Mouse (Mus musculus) heart, embryonic 10.5 days (tissue): ENCODE measurements at regions not wholly inside any gene's neighbourhood (a gene's known extent, or its start where the extent isn't known, plus 50 kb on each side); places are given as distances from the start of the nearest gene placed in this dataset.

Source experiments
- DNase-seq: peaks from one replicate; pipeline ENCODE4 v3.0.0-alpha.2; 2017; ENCODE audit warnings: low spot score
- H3K27ac ChIP-seq: fragments of 300-500 bp; sonication (generic); 2 replicates; pipeline ENCODE4 v1.5.1; 2016; ENCODE audit warnings: mild to moderate bottlenecking
- H3K27me3 ChIP-seq: fragments of 300-500 bp; sonication (generic); 2 replicates; pipeline ENCODE4 v1.6.1; 2016; ENCODE audit warnings: mild to moderate bottlenecking; ENCODE audit not compliant: poor library complexity, insufficient read depth, severe bottlenecking
- H3K36me3 ChIP-seq: fragments of 300-500 bp; sonication (generic); 2 replicates; pipeline ENCODE4 v1.6.1; 2016; ENCODE audit warnings: mild to moderate bottlenecking, moderate library complexity
- H3K4me1 ChIP-seq: fragments of 300-500 bp; sonication (generic); 2 replicates; pipeline ENCODE4 v1.6.1; 2016; ENCODE audit warnings: mild to moderate bottlenecking
- H3K4me3 ChIP-seq: fragments of 300-500 bp; sonication (generic); 2 replicates; pipeline ENCODE4 v1.5.1; 2016; ENCODE audit warnings: mild to moderate bottlenecking, moderate library complexity
- H3K9me3 ChIP-seq: fragments of 300-500 bp; sonication (generic); 2 replicates; pipeline ENCODE4 v1.6.1; 2016; ENCODE audit warnings: mild to moderate bottlenecking, moderate library complexity
- WGBS: fragments of 180-500 bp; shearing (Covaris S2); methylation state at CpG from one replicate; pipeline ENCODE4 v1.1.7; 2016; 5-methylcytosine and 5-hydroxymethylcytosine counted together

DNA sequence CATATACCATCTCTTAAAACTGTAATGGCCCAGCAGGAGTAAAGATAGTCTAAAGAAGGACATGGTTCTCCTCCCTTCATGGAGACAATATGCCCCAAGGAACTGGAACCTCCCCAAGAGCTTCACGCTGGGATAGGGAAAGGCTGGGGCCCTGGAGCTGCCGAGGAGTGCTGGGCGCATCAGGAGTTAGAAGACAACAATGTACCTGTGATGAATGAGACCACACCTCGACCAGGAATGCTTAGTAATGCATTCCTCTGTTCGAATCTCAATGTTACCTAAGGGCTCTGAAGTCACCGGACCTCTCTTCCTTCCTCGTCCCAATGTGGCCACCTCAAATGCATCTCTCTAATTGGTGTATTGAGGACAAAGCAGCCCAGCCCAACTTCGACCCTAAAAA, 175.4 kb upstream of the Fbxo11 start:
- DNase-seq = no peak
- no peak overlapping the region for H3K4me3 ChIP-seq
- no peaks in the 10 kb centered on the region for H3K9me3 ChIP-seq
- 80% methylated on average over 8 of the region's 8 CpGs for WGBS
- no peaks in the 10 kb centered on the region for H3K27me3 ChIP-seq
- H3K27ac ChIP-seq = no peak overlapping the region
- no peaks in the 10 kb centered on the region for H3K4me1 ChIP-seq
- H3K36me3 ChIP-seq = no peaks in the 10 kb centered on the region

DNA sequence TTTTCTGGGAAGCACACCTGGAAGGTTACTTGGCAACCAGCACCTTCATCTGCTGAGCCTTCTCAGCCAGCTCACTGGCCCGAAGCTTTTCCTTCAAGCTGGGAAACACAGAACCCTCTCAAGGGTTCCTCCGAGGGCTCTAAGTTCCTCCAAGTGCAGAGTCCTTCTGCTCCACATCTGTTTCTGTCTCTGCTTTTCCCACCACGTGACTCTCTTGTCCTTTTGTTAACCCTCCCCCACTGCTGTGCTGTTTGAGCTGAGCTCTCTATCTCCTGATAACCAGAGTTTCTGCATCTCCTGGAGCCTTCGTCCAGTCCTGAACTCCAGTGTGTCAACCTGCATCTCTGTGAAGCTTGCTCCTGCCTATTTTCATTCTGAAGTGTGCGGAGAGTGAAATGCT, 183.5 kb upstream of the Fbxo11 start:
- peaks cover 14% of the 10 kb centered on the region for H3K4me1 ChIP-seq
- no peak overlapping the region for H3K27ac ChIP-seq
- H3K4me3 ChIP-seq = no peak overlapping the region
- H3K9me3 ChIP-seq = no peaks in the 10 kb centered on the region
- no peak for DNase-seq
- H3K36me3 ChIP-seq = no peaks in the 10 kb centered on the region
- WGBS = 43% methylated on average over 5 of the region's 5 CpGs
- no peaks in the 10 kb centered on the region for H3K27me3 ChIP-seq

DNA sequence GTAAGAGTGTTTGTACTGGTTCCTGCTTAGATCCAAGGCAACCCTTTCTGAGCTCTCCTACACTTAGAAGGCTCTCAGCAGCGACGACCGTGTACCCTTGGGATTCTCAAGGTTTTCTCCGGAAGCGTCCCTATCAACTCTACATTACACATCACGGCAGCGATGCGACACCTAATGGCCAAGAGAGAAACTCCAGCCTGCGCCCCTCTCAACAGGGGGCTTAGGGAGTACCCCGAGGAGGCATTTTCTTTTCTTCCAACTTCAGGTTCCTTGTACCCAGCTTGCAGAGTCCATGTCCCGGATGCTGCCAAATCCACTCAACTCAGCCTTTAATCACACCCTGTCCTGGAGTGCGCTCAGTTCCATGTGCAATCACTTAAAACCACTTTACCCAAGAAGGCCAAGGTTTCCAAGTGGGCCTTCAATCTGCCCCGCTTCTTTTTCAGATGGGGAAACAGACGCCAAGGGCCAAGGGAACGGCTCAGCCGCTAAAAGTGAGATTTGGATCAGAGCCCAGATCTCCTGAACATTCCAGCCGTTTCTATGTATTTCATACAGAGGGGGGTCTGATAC, 186.9 kb upstream of the Fbxo11 start:
- no peak for DNase-seq
- no peaks in the 10 kb centered on the region for H3K9me3 ChIP-seq
- H3K36me3 ChIP-seq = no peaks in the 10 kb centered on the region
- peaks cover 16% of the 10 kb centered on the region for H3K4me1 ChIP-seq
- H3K27ac ChIP-seq = peak overlapping the region; percentile 59
- H3K4me3 ChIP-seq = peak overlapping the region; percentile 43
- WGBS = 13% methylated on average over 17 of the region's 17 CpGs
- no peaks in the 10 kb centered on the region for H3K27me3 ChIP-seq

DNA sequence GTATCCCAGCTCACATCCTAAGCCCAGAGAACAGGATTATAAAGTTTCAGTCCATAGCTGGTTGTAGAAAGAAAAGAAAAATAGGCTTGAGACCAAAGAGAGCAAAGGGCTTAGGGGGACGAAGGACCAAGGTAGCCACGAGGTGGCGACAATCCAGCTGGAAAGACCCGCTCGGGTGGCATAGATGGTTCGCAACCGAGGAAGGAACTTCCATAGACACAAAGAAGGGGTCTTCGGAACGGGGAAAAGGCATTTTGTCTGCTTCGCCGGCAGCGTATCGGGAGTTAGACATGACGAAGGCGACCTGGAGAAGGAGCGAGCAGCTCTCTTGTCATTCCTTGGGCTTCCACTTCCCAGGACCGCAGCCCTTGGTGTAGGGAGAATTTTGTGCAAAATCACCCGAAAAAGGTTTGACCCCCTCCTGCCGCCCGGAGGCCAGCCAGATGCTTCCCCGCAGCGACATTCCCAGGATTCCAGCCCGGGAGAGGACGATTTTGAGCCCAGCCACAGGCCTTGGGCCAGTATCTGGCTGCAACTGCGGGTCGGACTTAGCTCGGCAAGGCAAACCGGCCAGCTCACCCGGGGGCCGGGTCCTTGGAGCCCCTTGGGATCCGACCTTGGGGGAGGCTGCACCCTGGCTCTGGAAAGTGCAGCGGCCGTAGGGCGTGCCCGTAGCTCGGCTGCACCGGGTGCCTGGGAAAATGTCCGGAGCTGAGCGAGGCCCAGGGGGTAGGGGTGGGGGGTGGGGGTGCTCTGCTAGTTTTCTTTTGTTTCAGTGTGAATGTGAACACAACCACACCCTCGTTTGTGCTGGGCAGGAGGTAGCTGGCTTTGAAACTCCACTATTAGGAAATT, 184.5 kb upstream of the Foxn2 start:
- WGBS = under 1% methylated on average over 40 of the region's 40 CpGs
- Histone ChIP-seq H3K27ac (peak overlapping the region; percentile 95), H3K27me3 (no peaks in the 10 kb centered on the region), H3K36me3 (no peaks in the 10 kb centered on the region), H3K4me1 (peaks cover 16% of the 10 kb centered on the region), H3K9me3 (no peaks in the 10 kb centered on the region), H3K4me3 (peak overlapping the region; percentile 76)
- DNase-seq = peak; percentile 86

GRCm38 (mm10) chr17:88256599-88257544, 183.6 kb upstream of the Foxn2 start:
- peaks cover 10% of the 10 kb centered on the region for H3K4me1 ChIP-seq
- WGBS = 1% methylated on average over 18 of the region's 18 CpGs
- H3K36me3 ChIP-seq = no peaks in the 10 kb centered on the region
- no peaks in the 10 kb centered on the region for H3K27me3 ChIP-seq
- H3K9me3 ChIP-seq = no peaks in the 10 kb centered on the region
- peak overlapping the region; percentile 76 for H3K4me3 ChIP-seq
- H3K27ac ChIP-seq = peak overlapping the region; percentile 95
- DNase-seq = peak; percentile 87

DNA sequence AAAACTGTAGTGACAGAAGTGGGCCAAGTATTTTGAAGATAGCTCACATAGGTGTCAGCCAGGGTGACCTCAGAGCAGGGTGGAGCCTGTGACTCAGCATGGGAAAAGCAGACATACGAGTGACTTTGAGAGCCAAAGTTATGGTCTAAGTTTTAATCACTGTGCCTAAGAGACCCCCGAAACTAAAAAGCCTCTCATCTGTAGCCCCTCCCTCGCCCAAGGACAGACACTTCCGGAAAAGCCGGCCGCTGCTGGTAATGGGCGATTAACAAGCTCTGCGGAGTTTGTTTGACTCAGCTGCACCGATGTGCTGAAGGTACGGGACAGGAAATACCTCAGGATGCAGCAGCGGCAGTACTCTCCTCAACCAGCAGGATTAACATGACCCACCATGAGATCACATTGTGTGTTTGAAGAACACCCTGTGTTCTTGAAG, 182.1 kb upstream of the Foxn2 start:
- no peaks in the 10 kb centered on the region for H3K27me3 ChIP-seq
- 0 out of 2 replicates have a peak overlapping the region, but pooled peaks have one; percentile 10 for H3K27ac ChIP-seq
- DNase-seq = no peak
- no peaks in the 10 kb centered on the region for H3K36me3 ChIP-seq
- no peaks in the 10 kb centered on the region for H3K9me3 ChIP-seq
- WGBS = 54% methylated on average over 11 of the region's 11 CpGs
- no peak overlapping the region; the same call in 1 of the 2 replicates for H3K4me3 ChIP-seq
- peaks cover 8% of the 10 kb centered on the region; the same call in 1 of the 2 replicates for H3K4me1 ChIP-seq

GRCm38 (mm10) chr17:88260176-88260575, 180.3 kb upstream of the Foxn2 start:
- Histone ChIP-seq H3K36me3 (no peaks in the 10 kb centered on the region), H3K9me3 (no peaks in the 10 kb centered on the region), H3K27me3 (no peaks in the 10 kb centered on the region), H3K4me1 (peaks cover 8% of the 10 kb centered on the region; the same call in 1 of the 2 replicates), H3K27ac (no peak overlapping the region), H3K4me3 (no peak overlapping the region)
- no peak for DNase-seq
- 91% methylated on average over 7 of the region's 7 CpGs for WGBS

- Histone ChIP-seq H3K4me1 (0 out of 2 replicates have a peak, but pooled peaks cover 6% of the 10 kb centered on the region), H3K27ac (no peak overlapping the region), H3K9me3 (no peaks in the 10 kb centered on the region), H3K4me3 (no peak overlapping the region), H3K36me3 (no peaks in the 10 kb centered on the region), H3K27me3 (no peaks in the 10 kb centered on the region)
- 61% methylated on average over 6 of the region's 6 CpGs for WGBS
- DNase-seq = no peak
These were observed 179.7 kb upstream of the Foxn2 start for GRCm38 (mm10) chr17:88260826-88261225.

- no peaks in the 10 kb centered on the region for H3K27me3 ChIP-seq
- H3K4me3 ChIP-seq = no peak overlapping the region
- 64% methylated on average over 8 of the region's 8 CpGs for WGBS
- H3K4me1 ChIP-seq = 0 out of 2 replicates have a peak, but pooled peaks cover 6% of the 10 kb centered on the region
- H3K9me3 ChIP-seq = no peaks in the 10 kb centered on the region
- H3K36me3 ChIP-seq = no peaks in the 10 kb centered on the region
- no peak overlapping the region for H3K27ac ChIP-seq
- DNase-seq = no peak
These were observed 179.0 kb upstream of the Foxn2 start for GRCm38 (mm10) chr17:88261556-88261955.

DNA sequence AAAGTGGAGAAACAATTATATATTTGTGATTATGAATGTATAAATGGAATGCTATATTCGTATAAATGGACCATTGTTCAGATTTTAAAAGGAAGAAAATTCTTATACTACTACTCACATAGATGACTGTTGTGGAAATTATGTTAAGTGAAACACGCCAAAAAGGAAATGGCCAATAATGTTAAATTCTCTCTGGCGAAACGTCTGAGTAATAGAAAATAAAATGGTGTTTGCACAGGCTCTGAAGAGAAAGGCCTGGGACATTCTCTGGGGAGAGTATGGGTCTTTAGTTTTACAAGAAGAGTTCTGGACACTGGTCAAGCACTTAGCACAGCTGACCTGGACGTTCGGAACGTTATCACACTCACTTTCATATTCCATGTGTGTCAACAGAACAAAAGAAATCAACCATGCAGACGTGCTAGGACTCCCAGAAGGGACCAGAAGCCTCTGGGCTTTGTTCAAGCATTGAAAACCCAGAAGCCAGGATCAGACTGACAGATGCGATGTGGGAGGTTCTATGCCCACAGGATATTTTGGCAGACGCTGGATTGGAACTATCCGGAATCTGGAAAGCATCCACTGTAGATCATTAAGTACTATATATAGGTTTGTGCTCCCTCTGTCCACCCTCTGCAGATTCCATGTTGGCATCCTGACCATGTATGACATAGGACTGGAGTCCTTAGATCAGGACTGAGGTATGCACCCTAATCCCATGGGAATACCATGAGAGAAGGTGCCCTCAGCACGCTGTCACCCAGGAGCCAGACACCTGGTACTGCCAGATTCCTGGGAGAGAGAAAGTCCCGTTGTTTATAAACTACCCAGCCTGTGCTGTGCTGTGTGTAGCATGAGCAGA, 178.0 kb upstream of the Foxn2 start:
- Histone ChIP-seq H3K4me1 (0 out of 2 replicates have a peak, but pooled peaks cover 3% of the 10 kb centered on the region), H3K4me3 (no peak overlapping the region), H3K27me3 (no peaks in the 10 kb centered on the region), H3K27ac (no peak overlapping the region), H3K9me3 (no peaks in the 10 kb centered on the region), H3K36me3 (no peaks in the 10 kb centered on the region)
- DNase-seq = no peak
- 82% methylated on average over 13 of the region's 13 CpGs for WGBS

DNA sequence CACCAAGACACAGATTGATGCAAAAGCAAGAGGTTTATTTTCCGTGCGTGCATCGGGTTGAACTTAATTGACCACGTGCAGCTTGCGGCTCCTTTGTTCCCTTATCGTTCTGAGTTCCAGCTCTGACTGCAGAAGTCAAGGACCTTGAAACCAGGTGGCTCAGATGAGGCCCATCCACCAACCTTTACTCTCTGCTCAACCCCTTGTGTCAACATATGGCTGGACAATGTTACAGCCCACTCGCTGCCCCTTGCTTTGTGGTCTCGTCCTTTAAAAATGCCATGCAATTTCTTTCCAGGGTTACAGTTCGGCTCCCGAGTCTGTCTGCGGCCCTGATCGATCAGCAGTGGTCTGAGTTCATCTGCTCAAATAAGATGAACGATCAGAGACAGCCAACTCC, 175.2 kb upstream of the Foxn2 start:
- H3K27ac ChIP-seq = no peak overlapping the region
- no peaks in the 10 kb centered on the region for H3K9me3 ChIP-seq
- no peaks in the 10 kb centered on the region for H3K36me3 ChIP-seq
- H3K4me1 ChIP-seq = no peaks in the 10 kb centered on the region
- DNase-seq = no peak
- WGBS = 81% methylated on average over 13 of the region's 13 CpGs
- H3K27me3 ChIP-seq = no peaks in the 10 kb centered on the region
- H3K4me3 ChIP-seq = no peak overlapping the region

DNA sequence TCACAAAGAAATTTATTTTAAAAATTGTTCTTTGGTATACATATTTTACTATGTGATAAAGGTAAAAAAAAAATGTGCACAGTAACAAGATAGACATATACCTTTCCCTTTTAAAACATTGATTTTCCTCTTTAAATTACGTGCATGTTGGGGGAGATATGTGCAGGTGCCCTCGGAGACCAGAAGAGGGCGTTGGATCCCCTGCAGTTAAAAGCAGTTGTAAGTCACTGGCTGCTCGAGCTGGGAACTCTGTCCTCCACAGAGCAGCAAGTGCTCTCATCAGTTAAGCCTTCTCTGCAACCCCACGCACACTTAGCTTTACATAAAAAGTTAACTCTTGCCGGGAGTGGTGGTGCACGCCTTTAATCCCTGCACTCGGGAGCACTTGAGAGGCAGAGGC, 172.3 kb upstream of the Foxn2 start:
- Histone ChIP-seq H3K27ac (no peak overlapping the region), H3K9me3 (no peaks in the 10 kb centered on the region), H3K27me3 (no peaks in the 10 kb centered on the region), H3K36me3 (no peaks in the 10 kb centered on the region), H3K4me1 (no peaks in the 10 kb centered on the region), H3K4me3 (no peak overlapping the region)
- no peak for DNase-seq
- WGBS = 80% methylated on average over 8 of the region's 8 CpGs
